Mouse (Mus musculus) kidney, postnatal 4 days (tissue): ENCODE measurements around the gene Mrps35.

Source experiments
- DNase-seq, 2 experiments: peaks; one replicate each; pipeline ENCODE4 v3.0.0; 2021; ENCODE audit warnings: mixed read lengths in 2 of 2

Mrps35 gene

DNA sequence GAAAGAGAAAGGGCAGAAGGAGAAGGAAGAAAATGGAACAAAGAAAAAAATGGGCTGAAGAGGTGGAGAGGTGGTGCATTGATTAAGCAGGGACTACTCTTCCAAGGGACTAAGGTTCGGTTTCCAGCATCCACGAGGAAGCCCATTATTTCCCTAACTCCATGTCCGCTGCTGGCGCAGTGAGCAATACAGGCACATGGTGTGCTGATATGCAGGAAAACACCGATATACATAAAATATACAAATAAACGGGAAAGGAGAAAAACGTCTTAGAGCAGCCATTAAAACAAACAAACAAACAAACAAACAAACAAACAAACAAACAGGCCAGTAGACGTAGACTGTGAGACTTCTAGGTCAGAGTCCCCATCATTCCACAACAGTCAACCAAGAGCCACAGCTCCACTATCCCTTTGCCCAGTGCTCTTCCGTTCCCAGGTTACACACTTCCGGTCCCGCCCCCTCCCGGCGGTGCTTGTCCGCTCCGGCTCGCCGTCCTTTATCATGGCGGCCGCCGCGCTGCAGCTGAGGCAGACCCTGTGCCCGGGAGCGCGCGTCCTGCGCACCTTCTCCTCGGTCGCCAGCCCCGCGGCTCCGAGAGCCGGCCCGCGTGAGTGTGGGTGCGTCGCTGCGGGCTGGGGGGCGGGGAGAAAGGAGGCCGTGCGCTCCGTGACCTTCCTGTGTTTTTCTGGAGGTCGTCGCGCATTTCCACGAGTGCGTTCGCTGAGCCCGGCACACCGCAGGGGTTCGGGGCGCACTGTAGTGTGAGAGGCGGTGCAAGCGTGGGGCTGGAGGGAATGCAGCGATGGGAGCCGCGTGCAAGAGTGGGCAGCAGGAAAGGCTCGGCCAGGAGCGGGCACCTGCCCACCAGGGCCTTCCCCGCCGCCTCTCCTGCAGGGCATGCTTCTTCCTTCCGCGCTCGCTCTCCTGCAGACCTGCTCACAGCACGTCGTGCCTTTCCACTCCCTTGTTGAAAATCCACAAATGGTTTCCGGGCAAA lies at the start of gene Mrps35:
TSS of gene Mrps35 (plus strand) at position 474 of the 1,000 bp plus-strand sequence.
- DNase-seq = peak; percentile 94 to 96

DNA sequence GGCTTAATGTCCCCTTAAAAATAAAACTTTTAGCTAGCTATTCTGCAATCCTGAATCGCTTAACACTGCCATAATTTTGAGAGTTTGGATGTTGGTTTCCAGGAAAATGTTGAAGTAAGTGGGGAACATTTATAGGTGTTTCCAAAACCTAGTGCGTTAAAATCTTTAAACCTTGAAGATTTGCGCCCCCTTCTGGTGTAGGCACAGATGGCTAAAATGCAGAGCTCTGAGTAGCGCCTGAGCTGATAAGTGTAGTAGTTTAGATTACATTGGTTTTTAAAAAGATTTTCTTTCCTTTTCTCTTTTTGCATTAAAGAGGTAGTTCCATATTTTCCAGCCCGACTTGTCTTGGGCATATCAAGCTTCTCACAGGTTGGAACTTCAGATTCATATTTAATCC lies 48.3 kb upstream of the Mrps35 start:
- DNase-seq = peak; percentile 75 to 77

DNA sequence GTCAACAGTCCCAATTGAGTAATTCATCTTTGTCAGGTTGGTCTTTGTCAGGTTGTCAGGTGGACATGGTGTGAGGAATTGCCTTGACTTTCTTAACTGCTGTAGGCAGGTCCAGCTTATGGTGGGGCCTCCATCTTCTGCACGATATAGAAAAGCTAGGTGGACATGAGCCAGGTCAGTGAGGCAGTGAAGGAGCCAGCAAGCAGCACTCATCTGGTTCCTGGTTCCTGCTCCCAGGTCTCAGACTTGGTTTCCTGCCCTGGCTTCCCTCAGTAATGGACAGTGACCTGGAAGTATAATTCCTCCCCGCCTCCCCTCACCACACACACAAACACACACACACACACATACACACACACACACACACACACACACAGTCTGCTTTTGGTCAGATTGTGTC lies 47.2 kb upstream of the Mrps35 start:
- DNase-seq = no peak

DNA sequence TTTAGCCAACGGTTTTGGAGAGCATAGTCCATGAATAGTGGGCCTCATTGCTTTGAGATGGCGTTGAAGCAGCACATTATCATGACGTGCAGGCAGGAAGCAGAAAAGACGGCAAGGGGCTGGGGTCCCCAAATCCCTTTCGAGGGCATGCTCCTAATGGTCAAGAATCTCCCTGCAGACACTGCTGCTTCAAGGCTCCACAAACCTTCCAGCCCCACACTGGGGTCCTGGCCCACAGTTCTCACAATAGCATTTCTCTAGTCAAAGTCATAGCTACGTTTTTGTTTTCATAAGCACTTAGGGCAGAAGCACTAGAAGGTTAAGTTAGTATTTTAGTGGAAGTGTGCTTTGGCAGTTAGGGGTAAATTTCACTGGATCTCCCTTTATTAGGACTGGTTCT lies 46.7 kb upstream of the Mrps35 start:
- no peak for DNase-seq

DNA sequence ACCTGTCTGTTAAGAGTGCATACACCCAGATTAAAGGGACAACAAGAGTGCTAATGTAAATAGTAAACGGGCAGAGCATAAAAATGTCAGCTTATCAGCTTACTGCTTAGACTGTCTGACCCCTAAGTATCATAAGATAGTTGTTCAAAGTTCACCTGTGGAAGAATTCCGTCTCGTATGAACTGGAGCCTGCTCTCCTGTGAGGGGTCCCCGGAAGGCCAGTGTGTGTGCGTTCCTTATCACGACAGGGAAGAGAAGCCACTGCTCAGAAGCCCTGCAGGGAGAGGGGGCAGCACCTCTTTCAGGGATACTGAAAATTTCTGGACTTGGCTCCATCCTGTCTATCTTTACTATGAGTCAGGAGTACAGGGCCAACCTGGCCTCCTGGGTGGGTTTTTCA lies 45.6 kb upstream of the Mrps35 start:
- no peak for DNase-seq

DNA sequence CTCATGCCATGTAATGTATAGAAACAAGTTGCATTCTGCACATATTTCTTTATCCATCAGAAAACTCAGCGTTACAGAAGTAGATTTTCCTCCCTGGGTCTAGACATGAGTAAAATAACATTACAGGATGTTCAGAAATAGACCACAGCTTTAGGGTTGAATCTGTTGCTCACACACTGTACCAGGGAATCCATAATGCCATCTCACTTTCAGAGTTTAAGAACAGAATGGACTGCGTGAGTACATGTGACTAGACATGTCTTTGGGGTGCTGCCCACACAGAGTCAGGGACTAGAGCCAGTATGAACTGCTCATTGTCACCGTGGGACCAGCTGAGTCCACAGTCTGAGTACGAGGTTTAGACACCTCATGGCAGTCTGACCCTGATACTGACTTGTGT lies 43.9 kb upstream of the Mrps35 start:
- no peak for DNase-seq

DNA sequence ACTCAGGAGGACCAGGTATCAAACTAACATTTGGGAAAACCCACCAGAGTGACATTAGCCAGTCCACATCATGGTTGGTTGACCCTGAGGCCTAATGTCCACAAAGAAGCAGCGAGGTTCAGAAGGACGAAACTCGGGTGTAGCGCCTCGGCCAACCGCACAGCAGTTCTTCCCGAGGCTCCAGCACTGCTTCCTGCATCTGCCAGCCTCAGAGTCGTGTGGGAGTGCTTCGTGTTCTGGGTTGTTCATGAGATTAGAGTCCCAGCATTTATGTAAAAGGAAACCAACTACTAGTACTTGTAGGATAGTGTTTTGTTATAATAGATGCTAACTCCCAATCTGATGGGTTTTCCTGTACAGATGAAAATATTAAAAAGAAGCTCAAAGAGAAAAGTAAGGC lies 43.3 kb upstream of the Mrps35 start:
- no peak for DNase-seq

DNA sequence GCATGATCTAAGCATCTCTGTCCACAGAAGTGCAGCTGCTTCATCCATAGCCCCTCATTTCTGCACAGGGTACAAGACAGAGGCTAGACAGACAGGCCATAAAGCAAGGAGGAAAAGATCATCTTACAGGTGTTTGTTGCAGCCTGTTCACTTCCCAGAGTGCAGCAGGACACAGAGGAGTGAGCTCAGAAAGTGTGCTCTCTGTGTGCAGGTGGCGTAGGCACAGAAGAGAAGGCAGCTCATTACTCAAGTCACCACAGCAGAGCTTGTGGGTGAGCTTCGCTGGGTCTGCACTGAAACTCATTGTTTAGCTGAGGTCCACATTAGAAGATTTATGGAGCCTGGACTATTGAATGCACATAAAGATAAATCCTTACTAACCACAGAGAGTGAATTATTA lies 42.8 kb upstream of the Mrps35 start:
- DNase-seq = no peak

DNA sequence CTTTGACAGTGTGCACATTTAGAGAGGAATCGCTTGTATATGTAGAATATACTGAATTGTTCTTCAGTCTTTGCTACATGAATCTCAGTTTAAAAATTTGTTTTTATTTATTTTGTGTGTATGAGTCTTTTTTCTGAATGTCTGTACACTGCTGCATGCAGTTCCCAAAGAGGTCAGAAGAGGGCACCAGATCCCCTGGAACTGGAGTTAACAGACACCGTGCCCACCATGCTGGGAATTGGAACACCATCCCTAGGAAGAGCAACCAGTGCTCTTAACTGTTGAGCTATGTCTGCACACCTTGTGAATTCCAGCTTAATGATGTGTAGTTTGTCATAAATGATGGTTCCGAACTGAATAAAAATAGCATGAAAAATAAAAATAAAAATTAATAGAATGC lies 34.4 kb upstream of the Mrps35 start:
- peak; percentile 71 to 75 for DNase-seq

DNA sequence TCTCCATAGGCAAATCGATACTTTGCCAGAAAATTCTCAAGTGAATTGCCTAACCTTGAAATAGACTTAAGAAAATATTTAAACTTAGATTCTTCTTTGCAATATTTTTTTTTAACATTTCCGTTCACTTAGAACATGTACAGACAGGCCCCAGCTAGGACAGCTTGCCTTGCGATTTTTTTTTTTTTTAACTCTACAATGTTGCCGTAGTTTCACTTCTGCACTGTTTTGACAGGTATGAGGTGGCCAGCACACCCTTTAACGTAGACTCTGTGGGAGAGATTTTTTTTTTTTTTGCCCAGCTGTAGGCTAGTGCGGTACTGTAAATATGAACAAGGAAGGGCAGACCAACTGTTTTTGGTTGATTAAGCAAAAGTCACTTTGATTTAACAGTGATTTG lies 32.2 kb upstream of the Mrps35 start:
- DNase-seq = no peak

DNA sequence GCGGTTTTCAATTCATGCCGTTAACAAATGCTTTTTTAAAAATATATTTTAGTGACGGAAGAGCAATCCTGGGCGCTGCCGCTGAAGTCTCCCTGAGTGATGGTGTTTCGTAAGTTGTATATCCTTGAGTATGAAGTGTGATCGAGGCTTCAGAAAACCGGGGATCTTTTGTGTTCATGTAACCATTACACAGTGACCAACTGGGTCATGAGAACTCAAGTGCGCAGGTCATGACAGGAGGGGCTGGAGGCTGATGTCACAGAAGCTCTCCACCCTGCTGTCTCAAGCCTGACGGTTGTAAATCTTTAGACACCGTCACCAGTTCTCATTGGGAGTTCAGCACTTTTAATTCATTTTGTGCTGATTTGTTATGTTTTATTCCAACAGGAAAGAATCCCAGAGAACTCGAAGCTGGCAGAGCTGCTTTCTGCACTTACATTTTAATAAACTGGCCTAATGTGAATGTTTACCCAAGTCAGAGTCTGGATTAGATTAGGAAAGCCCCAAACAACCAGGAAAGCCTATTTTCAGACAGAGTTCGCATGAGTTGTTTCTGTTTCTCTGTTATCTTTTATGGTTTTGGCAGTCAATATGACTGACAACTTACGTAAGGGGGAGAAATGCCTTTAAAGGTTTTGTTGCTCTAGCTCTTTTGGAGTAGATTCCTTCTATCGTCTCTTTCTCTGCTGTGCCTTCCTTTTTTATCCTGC lies 31.6 kb upstream of the Mrps35 start:
- no peak for DNase-seq

DNA sequence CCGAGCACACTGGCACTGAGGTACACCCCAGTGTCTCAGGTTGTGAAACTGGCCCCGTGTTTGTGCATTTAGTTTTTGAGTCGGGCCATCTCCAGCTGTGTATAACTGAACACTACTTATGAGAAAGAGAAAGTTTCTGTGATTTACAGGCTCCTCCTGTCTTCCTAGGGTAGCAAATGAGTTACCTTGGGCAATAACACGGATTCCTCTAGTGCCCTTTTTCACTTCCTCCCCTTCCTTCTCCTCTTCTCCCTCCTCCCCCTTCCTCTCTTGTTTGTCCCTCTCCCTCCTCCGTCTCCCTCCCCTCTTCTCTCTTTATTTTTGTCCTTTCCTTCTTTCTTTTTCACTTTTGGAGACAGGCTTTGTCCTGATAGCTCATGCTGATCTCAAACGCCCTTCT lies 31.0 kb upstream of the Mrps35 start:
- no peak for DNase-seq

DNA sequence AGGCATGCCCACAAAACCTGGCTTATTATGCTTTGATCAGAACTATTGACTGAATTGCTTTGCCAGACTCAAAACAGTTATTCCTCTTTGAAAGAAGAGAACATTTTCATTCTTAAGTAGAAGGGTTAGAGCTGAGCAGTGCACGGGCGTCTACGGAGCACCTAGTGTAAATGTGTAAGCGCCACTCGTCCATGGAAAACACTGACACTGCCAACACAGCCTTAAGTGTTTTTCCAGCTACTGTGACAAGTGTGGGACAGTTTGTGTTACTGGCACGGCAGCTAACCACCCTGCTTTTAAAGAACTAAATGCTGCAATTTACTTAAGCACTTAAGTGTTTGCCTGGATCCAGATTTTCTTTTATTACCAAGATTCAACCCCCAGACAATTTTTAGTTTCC lies 30.6 kb upstream of the Mrps35 start:
- no peak for DNase-seq

DNA sequence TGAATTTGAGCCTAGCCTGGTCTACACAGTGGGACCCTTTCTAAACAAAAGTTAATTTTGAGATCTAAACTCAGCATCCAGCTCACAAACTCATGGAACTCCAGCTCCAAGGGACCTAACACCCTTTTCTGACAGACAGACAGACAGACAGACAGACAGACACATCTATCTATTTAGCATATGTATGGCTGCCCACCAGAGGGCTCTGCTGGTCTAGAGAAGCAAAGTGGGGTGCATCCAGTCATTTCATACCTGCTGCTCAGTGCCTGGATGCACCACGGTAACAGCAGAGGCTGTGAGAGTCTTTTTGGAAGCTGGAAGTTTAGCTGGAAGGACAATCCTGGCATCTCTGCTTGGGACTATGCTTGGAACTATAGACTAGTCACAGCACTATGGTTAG lies 29.0 kb upstream of the Mrps35 start:
- DNase-seq = no peak

DNA sequence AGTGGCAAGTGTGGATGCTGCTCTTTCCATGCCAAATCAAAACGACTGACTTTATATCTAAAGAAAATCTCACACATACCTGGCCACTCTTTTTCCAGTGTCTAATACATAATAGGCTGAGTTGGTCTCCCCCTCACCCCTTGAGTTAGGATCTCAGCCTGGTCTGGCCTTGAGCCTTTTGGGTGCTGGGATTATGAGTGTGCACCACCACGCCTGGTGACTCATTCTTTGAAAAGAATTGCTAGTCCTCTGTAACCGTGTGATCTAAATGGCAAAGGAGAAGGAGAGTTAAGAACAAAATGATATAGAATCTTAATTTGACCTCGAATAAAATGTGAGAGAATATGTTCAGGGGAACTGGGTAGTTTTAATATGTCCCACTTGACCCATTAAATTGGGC lies 24.7 kb upstream of the Mrps35 start:
- no peak for DNase-seq

DNA sequence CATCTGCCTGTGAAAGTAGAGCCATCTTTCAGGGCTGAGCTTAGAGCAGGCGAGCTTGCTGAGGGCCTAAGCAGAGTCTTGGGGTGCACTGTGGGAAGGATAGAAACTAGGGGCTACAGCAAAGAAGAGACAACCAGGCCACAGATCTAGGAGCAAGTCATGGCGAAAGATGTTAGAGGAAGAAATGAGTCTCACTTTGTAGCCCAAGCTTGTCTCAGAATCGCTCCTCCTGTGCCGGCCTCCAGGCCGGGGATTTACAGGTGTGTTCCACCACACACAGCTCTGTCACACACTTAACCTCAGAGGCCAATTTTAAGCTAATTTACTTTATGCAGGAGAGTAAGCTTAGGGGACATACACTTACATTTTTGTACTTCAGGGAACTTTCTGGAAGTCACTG lies 24.2 kb upstream of the Mrps35 start:
- DNase-seq = no peak

DNA sequence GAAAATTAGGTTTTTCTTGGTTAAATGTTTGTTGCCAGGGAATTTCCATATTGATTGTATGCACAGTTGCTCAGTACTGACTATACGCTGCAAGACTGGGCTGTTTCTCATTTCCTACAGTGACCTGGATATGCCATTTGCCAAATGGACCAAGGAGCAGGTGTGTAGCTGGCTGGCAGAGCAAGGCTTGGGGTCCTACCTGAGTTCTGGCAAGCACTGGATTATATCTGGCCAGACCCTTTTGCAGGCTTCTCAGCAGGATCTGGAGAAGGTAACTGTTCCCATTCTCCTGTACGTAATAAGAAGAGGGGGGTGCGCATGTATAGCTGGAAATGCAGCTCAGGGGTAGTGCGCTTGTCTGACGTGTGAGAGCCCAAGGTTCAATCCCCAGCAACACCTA lies 21.4 kb upstream of the Mrps35 start:
- DNase-seq = no peak

DNA sequence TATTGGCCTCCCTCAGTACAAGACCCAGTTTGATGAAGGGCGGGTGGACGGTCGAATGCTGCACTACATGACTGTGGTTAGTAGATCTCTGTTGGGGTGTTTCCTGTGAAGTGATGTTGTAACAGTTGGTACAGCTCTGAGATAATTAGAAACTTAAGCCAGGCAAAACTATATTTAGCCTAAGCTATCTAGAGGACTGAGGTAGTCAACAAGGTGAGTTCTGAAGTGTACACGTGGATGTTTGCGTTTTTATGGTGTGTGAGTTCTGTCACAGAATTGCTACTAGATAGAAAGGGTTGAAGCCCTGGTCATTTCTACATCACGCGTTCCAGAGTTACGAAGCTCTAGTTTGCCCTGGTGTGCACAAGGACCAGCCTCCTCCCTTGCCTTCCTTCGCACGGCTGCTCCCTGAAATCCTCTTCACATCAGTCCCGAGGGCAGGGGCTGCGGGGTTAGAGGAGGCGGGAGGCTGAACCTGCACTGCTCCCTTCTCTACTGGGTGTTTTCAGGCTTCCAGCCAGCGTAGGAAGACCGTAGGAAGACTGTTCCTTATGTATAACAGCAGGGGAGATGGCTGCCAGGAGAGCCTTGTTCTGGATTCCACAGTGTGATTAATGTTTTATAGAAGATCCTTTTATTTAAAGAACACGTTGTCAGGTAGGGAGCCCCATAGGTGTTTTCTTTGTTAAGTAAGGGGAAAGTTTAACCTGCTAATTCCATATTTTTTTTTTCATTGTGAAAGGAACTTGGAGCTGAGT lies 20.0 kb upstream of the Mrps35 start:
- DNase-seq = no peak

DNA sequence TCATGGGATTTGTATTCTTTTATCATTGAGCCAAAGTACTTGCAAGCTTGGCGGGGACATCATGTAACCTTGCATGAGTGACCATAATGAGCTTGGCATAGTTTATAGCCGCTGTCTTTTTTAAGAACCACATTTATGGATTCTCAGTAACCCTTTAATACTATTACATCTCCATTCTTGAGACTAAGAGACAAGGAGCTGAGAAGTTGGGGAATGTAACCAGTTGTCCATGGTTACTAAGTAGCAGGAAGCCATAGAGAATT lies 19.5 kb upstream of the Mrps35 start:
- no peak for DNase-seq

DNA sequence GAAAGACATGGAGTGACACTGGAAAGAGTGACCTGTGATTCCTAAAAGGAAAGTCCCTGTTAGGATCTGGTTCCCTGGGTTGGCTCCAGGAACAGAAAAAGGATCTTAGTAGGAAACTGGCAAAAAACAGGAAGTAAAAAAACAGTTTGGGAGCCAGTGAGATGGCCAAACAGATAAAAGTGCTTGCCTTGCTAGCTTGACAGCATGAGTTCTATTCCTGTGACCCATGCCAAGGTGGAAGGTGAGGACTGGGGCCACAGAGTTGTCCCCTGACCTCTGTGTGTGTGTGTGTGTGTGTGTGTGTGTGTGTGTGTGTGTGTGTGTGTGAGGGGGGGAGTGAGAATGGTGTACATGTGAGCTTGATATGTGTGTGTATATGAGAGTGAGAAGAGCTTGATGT lies 19.0 kb upstream of the Mrps35 start:
- DNase-seq = no peak

DNA sequence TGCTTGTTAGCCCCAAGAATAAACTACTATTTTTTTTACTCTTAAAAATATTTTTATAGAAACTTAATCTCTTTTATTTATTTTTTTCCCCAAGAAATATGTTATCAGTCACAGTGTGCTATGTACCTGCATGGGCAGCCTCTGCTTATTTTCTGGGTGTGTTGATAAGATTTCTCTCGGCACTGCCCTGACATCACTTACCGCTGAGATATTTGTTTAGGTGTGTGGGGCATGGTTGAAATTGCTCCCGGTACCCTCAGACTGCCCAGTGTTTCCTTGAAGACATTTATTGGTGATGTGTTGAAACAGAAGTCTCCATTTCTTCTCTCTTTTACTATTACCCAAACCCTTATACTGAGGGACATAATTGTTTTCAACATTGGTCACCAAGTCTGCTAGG lies 17.8 kb upstream of the Mrps35 start:
- no peak for DNase-seq

DNA sequence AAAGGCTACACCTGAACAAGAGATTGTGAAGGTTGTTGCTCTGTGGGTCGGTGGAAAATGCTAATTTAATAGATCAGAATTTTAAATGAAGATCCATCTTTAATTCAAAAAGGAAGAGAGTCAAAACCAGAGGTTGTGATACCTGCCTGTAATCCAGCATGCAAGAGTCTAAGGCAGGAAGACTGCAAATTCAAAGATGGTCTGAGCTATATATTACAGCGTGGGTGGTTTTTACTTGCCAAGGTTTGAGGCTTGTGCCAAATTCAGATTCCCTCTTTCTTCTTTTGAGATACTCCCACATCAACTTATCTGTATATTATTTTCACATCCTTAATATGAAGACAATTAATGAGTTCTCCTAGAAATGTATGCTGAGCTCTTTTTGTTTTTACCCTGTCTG lies 14.2 kb upstream of the Mrps35 start:
- no peak for DNase-seq

DNA sequence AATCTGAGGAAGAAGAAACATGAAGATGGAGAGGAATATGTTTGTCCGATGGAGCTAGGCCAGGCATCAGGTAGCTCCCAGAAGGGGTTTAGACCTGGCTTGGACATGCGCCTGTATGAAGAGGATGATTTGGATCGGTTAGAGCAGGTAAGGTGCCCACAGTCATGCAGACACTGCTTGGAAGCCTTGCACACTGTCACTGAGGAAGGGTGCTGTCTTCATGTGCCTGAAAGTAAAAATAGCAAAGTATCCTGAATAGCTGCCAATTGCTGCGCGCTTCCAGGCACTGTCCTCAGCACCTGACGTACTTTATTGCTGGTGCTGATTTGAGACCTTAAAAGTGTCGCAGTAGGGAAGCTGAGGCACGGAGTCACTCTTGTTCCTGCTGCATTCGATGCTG lies 13.0 kb upstream of the Mrps35 start:
- no peak for DNase-seq
